Mouse (Mus musculus) thymus, adult 2 months (tissue): ENCODE results near the gene Rasgrp4.

Experiments used
- CTCF ChIP-seq: fragments of 200-500 bp; IDR thresholded peaks from 2 replicates; pipeline ENCODE4 v1.5.1; 2012; ENCODE audit warnings: mild to moderate bottlenecking, control low read depth, low read length, moderate library complexity, borderline replicate concordance; ENCODE audit not compliant: control insufficient read depth, poor library complexity, insufficient read depth; ENCODE audit errors: extremely low read depth
- POLR2A ChIP-seq: fragments of 200-500 bp; IDR thresholded peaks from 2 replicates; pipeline ENCODE4 v1.6.1; 2012; ENCODE audit warnings: mild to moderate bottlenecking, low read length, control low read depth, moderate library complexity; ENCODE audit not compliant: control insufficient read depth, poor library complexity, insufficient read depth; ENCODE audit errors: extremely low read depth

DNA sequence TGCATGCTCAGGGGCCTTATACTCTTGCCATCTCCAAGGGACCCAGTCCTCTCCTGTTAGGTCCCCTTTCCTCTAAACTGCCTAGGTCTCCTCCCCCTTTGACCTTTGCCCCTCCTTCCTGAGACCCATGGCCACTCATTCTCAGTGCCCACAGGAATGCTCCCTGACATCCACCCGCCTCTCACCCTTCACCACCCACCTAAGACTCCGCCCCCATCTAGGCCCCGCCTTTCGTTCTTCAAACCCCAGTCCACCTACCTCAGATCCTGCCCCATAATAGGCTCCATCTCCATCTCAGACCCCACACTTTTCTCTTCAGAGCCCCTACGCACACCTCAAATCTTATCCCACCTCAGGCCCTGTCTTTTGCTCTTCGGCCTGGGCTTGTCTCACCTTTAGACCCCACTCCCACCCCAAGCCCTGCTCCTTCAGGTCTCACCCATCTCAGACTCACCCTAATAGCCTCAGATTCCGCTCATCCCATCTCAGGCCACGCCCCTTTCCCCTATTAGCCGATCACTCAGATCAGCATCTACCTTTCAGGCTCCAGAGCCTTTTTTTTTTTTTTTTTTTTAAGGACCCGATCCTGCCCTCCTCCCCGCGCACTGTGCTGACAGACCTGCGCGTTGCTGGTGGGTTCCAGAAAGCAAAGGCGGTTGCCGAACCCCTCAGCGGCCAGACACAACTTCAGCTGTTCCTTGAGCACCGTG is 16.4 kb upstream of the Rasgrp4 start:
- no peak for TF ChIP-seq CTCF
- TF ChIP-seq POLR2A, result no peak
